Mouse (Mus musculus) forebrain, embryonic 11.5 days (tissue): ENCODE results near the gene Baat. TPM values are rescaled to one million over a fixed set of nuclear protein-coding genes. Genes with fewer than 3 reads are reported as not detected.
"Not testable (repeated sequence)": the region's sequence is repeated elsewhere in the genome, so short reads cannot be mapped to it uniquely, and the experiment has no call there.

Experiments
- ATAC-seq: fragments of 200-750 bp; cut with Nextera tagmentation; replicated peaks from 2 replicates; pipeline ENCODE4 v1.8.0; 2017; ENCODE audit warnings: moderate TSS enrichment; ENCODE audit not compliant: low FRiP score
- DNase-seq: peaks from one replicate; pipeline ENCODE4 v3.0.0-alpha.2; 2017; ENCODE audit warnings: low spot score
- H3K27ac ChIP-seq: fragments of 300-500 bp; sonication (generic); 2 replicates; pipeline ENCODE4 v1.5.1; 2014; ENCODE audit warnings: low read depth, low read length
- H3K27me3 ChIP-seq: fragments of 300-500 bp; sonication (generic); 2 replicates; pipeline ENCODE4 v1.6.1; 2014; ENCODE audit warnings: mild to moderate bottlenecking, low read length, mixed read lengths; ENCODE audit not compliant: control insufficient read depth, insufficient read depth
- H3K36me3 ChIP-seq: fragments of 300-500 bp; sonication (generic); 2 replicates; pipeline ENCODE4 v1.6.1; 2014; ENCODE audit warnings: mild to moderate bottlenecking, low read length, moderate library complexity, mixed read lengths; ENCODE audit not compliant: control insufficient read depth, insufficient read depth
- H3K4me1 ChIP-seq: fragments of 300-500 bp; sonication (generic); replicated peaks from 2 replicates; pipeline ENCODE4 v1.6.1; 2014; ENCODE audit warnings: low read length, mixed read lengths; ENCODE audit not compliant: control insufficient read depth, insufficient read depth
- H3K4me2 ChIP-seq: fragments of 300-500 bp; sonication (generic); 2 replicates; pipeline ENCODE4 v1.6.1; 2014; ENCODE audit warnings: low read depth, mild to moderate bottlenecking, low read length, moderate library complexity, mixed read lengths; ENCODE audit not compliant: severe bottlenecking
- H3K4me3 ChIP-seq: fragments of 300-500 bp; sonication (generic); 2 replicates; pipeline ENCODE4 v1.5.1; 2014; ENCODE audit warnings: low read depth, low read length
- H3K9ac ChIP-seq: fragments of 300-500 bp; sonication (generic); 2 replicates; pipeline ENCODE4 v1.6.1; 2014; ENCODE audit warnings: low read length
- H3K9me3 ChIP-seq: fragments of 300-500 bp; sonication (generic); 2 replicates; pipeline ENCODE4 v1.6.1; 2016; ENCODE audit warnings: low read length, mixed read lengths; ENCODE audit not compliant: control insufficient read depth
- WGBS: fragments of 180-500 bp; shearing (Covaris S2); extraction: QIAGEN DNeasy Blood & Tissue Kit; methylation state at CpG from one replicate; pipeline ENCODE4 v1.1.7; 2014; 5-methylcytosine and 5-hydroxymethylcytosine counted together
- polyA plus RNA-seq: library from polyadenylated mRNA; unstranded; fragments of >200 nt; fragmentation: Nextera tagmentation; extraction: Ambion mirVana; gene quantifications from 2 replicates; pipeline ENCODE4 v1.2.1, GENCODE M21; 2014

Gene Baat
- polyA plus RNA-seq, 1 experiment from 2014 or later: 0.35 TPM

- WGBS: no CpG with 5 or more reads among the region's 1 CpGs
- not testable (repeated sequence) for H3K36me3 ChIP-seq, H3K27ac ChIP-seq, H3K4me3 ChIP-seq, H3K4me2 ChIP-seq, H3K4me1 ChIP-seq, DNase-seq, ATAC-seq, H3K9me3 ChIP-seq, H3K9ac ChIP-seq, H3K27me3 ChIP-seq
Observed at GRCm38 (mm10) chr4:49451133-49451847, 55.1 kb downstream of the Baat start.

Other genes with a start within 250 kb of the Baat start
- not detected in 2 replicates for gene Acnat2, start 98.4 kb downstream of the Baat start, polyA plus RNA-seq
- not detected in 2 replicates for gene Acnat1, start 32.6 kb downstream of the Baat start, polyA plus RNA-seq
- gene Mrpl50, start 14.5 kb upstream of the Baat start, polyA plus RNA-seq: 91.2 and 96.8 TPM in 2 replicates
- 13.2 and 14.5 TPM in 2 replicates for gene Zfp189, start 14.6 kb upstream of the Baat start, polyA plus RNA-seq
- gene Aldob, start 43.0 kb upstream of the Baat start, polyA plus RNA-seq: not detected in 2 replicates
- 17.3 and 18.8 TPM in 2 replicates for gene Tmem246, start 91.3 kb upstream of the Baat start, polyA plus RNA-seq
- gene Rnf20, start 125.4 kb upstream of the Baat start, polyA plus RNA-seq: 71.7 and 76.9 TPM in 2 replicates
- gene Ppp3r2, start 175.5 kb upstream of the Baat start, polyA plus RNA-seq: not detected in 2 replicates